Mouse (Mus musculus) inflammation-experienced regulatory T-cells (primary cell): ENCODE measurements around the gene Slc23a2. TPM values are rescaled to one million over a fixed set of nuclear protein-coding genes. Genes with fewer than 3 reads are reported as not detected.

Source experiments
- polyA plus RNA-seq, 2 experiments: library from polyadenylated mRNA; unstranded; fragments of 100-300 nt; shearing (Covaris generic); gene quantifications; one replicate each; pipeline ENCODE4 v1.2.1; 2017

Slc23a2 gene
- polyA plus RNA-seq, result 10 to 100 TPM; 25.7 to 44.0 TPM

DNA sequence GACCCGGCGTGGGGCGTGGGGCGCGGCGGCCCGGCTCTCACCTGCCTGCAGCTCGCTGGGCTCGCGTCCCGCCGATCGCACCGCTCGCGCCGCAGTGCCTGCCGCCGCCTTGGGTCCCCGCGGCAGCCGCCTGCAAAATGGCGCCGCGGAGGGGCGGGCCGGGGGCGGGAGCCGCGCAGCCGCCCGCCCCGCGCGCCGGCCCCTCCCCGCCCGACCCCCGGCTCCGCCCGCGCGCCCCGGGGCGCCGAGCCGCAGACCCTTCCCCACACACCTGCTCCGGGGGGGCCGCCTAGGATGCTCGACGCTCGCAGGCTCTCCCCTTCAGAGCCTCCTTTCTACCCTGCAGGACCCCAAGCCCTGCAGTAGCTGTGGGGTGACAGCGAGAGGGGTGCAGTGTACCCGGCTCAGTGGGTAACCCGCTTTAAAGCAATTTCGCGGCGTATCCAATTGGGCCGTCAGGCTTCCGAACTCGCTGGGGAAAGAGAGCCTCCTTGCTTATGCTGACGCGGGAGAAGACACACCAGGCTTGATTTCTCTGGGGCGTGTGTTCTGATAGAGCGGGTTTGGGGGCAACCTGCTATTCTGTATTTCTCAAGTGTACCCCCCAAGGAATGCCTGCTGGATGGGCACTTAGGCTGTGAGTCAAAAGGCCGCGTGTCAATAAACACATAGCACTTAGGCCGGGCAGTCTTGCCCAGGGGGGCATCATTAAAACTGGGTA, at the start of gene Slc23a2:
Gene Slc23a2 (minus strand): TSS at position 138 of the 721 bp plus-strand sequence.

DNA sequence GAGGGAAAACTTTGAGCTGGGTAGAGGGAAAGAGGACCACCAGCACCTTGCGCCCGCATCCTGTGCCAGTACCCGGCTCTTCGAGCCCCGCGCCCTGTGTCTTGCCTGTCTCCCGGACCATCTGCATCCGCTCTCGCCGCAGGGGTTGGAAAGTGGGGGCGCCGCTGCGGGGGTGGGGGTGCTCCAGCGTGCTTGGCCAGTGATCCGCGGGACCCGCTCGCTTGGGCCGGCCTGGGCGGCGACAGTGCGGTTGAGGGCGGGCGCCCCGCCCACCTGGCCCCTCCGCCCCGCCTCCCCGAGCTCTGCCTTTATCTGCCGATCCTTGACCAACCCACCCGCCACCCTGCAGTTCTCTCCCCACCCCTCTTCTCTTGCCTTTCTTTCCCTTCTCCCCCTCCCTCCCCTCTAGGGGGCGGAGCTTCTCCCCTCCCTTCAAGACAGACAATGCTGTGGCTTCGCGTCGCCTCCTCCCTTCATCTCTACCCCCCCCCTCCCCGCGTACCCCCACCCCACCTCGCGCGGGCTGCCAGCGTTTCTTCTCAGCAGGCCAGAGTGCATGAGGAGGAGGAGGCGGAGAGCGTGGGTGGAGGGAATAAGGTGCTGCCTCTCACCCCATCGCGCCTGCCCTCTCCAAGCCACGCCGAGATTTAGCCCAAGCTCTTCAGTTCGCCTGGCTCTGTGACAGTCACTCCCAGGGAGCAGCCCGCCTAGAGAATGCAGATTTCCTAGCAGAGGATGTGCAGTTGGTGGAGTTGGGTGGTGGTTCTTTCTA, 115.1 kb downstream of the Slc23a2 start, which contains the start of gene Rassf2:
Gene Rassf2 (minus strand): TSS at position 613 of the 772 bp plus-strand sequence.

Other genes with a start within 250 kb of the Slc23a2 start
- gene Prnp, start 235.2 kb downstream of the Slc23a2 start, polyA plus RNA-seq, result 10 to 100 TPM; 21.4 to 23.9 TPM
- under 1 TPM in 1 of 2 experiments, not detected in 1; 0.47 TPM for gene Prn, start 235.2 kb downstream of the Slc23a2 start, polyA plus RNA-seq
- under 1 TPM in 1 of 2 experiments, not detected in 1; 0.83 TPM for gene Prnd, start 194.2 kb downstream of the Slc23a2 start, polyA plus RNA-seq
- gene Rassf2, start 114.8 kb downstream of the Slc23a2 start, polyA plus RNA-seq, result 100 to 1,000 TPM in 1 of 2 experiments, 10 to 100 TPM in 1; 76.6 to 113 TPM
- gene Tmem230, start 102.7 kb upstream of the Slc23a2 start, polyA plus RNA-seq, result 10 to 100 TPM; 55.7 to 62.8 TPM
- gene Pcna, start 108.2 kb upstream of the Slc23a2 start, polyA plus RNA-seq, result 100 to 1,000 TPM; 131 to 181 TPM
- gene Cds2, start 118.0 kb upstream of the Slc23a2 start, polyA plus RNA-seq, result 10 to 100 TPM; 48.4 to 54.5 TPM
- 1 to 10 TPM in 1 of 2 experiments, under 1 TPM in 1; 0.37 to 1.7 TPM for gene Prokr2, start 240.3 kb upstream of the Slc23a2 start, polyA plus RNA-seq